Mouse (Mus musculus): ENCODE measurements around the gene Gm43518.

Gene Gm43518

GRCm38 (mm10) chr5:123927118-123927517 lies at the start of gene Gm43518:
Gm43518 (plus strand) TSS chr5:123927418.
- no peak for DNase-seq (ENCODE audit: extremely low spot score, low spot score)

GRCm38 (mm10) chr5:123878056-123878455 lies 49.2 kb upstream of the Gm43518 start:
- no peak for DNase-seq (ENCODE audit: extremely low spot score, low spot score)

DNA sequence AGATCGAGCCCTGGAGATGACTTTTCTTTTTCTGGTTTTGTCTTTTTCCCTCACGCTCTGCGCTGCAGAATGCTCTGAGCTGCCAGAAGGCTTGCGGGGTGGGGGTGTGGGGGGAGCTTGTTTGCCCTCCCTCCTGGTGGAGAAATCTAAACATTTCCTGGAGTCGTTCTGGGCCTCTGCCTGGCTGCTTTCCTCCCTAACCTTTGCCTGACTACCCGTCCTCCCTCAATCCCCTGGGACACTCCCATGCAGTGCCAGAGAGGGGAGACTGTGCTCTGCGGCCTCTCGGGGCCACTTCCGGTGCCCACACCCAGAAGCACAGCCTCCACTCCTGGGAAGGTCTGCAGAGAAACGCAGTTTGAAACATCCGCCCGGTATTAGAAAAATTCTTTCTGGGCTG lies 47.3 kb upstream of the Gm43518 start, which contains the start of gene Hcar1:
Gene Hcar1 (minus strand): TSS at position 93 of the 400 bp plus-strand sequence.
- no peak for DNase-seq (ENCODE audit: extremely low spot score, low spot score)

GRCm38 (mm10) chr5:123880778-123881177 lies 46.4 kb upstream of the Gm43518 start:
- DNase-seq (ENCODE audit: extremely low spot score, low spot score), result no peak

- no peak for DNase-seq (ENCODE audit: extremely low spot score, low spot score)
Observed at GRCm38 (mm10) chr5:123883891-123884290, 43.3 kb upstream of the Gm43518 start.

DNA sequence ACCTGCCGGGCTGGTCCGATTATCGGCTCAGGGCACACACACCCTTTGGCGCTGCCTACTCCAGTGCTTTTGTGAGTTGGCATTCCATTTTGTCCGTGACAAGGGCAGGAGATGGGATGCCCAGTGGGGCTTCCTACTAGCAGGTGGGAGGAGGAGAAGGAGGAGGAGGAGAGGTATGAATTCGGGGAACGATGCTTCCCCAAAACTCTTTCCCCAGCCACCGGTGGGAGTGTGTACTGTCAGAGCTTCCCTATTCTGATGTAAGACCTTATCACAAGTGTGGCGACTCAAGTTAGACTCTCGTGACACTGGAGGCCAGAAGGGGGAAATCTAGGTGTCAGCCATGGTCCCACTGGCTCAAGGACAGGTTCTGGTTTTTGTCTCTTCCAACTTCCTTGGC lies 42.9 kb upstream of the Gm43518 start:
- DNase-seq (ENCODE audit: extremely low spot score, low spot score), result no peak

GRCm38 (mm10) chr5:123886365-123886764 lies 40.9 kb upstream of the Gm43518 start:
- no peak for DNase-seq (ENCODE audit: extremely low spot score, low spot score)

DNA sequence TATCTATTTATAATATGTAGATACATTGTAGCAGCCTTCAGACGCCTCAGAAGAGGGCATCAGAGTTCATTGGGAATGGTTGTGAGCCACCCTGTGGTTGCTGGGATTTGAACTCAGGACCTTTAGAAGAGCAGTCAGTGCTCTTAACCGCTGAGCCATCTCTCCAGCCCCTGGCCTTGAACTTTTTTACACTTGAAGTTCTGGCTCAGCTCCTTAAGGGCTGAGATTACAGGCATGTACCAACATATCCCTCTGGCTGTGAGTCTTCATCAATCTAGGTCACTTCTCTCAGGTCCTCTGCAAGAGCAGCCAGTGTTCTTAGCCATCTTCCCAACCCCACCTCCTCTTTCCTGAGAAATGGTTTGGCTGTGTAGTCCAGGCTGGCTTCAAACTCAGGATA lies 36.9 kb upstream of the Gm43518 start:
- no peak for DNase-seq (ENCODE audit: extremely low spot score, low spot score)

DNA sequence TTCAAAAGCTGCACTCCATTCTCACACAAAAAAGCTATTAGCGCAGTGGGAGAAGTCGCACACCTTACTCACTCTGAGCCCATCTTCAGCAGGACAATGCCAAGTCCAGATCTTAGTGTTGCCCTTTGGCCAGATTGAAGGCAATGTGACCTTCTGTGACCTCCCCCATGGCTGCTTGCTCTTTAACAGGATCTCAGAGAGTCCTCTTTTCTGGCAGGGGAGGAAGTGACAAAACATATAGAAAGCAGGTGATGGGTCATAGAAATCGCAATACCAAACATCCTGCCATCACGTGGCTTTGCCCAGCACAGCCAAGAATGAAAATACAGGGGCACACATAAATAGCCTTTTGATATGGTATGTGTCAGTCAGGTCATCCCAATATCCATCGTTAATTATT lies 36.2 kb upstream of the Gm43518 start:
- DNase-seq (ENCODE audit: extremely low spot score, low spot score), result no peak

GRCm38 (mm10) chr5:123891669-123892068 lies 35.5 kb upstream of the Gm43518 start:
- DNase-seq (ENCODE audit: extremely low spot score, low spot score), result no peak

DNA sequence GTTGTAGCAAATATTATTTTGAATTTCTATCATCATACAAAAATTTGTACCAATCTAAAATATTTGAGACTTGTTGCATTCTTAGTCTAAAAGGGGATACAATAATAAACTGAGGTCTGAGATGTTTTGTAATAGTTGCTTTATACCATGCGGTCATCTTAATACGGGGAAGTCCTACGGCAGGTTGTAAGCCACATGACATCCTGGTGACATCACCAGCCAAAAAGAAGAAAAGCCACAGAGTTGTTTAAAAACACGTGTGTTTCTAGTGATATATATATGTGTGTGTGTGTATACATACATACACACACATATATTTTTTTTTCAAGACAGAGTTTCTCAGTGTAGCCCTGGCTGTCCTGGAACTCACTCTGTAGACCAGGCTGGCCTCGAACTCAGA lies 33.7 kb upstream of the Gm43518 start:
- DNase-seq (ENCODE audit: extremely low spot score, low spot score), result no peak

GRCm38 (mm10) chr5:123896395-123896794 lies 30.8 kb upstream of the Gm43518 start:
- DNase-seq (ENCODE audit: extremely low spot score, low spot score), result no peak

DNA sequence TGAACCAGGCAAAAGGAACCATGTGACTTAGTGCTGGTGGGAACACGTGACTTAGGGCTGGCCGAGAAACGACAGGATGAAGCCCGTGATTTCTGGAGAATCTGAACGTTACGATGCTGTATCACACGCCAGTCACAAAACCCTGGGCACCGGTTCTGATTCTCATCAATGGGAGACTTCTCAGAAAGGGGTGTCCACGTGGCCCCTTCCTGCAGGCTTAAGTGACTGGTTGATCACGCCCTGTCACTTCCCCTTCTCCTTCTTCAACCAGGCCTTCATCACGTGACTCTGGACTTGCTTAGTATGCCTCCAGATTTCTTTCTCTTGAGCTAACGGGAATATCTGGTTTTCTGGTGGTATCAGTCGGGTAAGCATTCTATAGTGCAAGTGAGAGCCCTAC lies 29.9 kb upstream of the Gm43518 start:
- DNase-seq (ENCODE audit: extremely low spot score, low spot score), result no peak

DNA sequence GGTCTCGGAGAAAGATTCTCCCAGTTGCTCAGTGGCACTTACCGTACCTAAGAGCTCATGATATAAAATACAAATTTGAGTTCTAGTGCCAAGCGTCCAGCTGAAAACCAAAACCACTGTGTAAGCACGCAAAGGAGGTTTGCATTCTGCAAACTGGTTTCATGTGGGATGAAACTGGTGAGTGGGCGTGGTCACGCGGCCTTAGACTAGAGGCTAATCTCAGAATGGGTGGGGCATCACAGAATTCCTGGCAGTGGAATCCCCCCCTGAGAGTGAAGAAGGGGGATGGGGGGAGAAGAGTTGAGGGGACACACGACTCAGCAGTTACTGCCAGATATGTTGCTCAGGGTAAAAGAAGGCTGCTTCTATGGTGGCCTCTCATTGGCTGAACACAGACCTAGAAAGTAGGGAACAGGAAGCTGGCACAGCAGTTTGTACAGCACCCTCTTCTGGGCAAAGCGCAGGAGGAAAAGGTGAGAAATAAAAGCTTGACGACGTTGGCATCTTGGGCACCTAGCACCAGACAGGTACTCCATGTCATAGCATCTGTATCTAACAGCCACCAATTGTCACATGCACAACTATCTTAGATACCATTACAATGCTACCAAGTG lies 23.1 kb upstream of the Gm43518 start:
- no peak for DNase-seq (ENCODE audit: extremely low spot score, low spot score)

DNA sequence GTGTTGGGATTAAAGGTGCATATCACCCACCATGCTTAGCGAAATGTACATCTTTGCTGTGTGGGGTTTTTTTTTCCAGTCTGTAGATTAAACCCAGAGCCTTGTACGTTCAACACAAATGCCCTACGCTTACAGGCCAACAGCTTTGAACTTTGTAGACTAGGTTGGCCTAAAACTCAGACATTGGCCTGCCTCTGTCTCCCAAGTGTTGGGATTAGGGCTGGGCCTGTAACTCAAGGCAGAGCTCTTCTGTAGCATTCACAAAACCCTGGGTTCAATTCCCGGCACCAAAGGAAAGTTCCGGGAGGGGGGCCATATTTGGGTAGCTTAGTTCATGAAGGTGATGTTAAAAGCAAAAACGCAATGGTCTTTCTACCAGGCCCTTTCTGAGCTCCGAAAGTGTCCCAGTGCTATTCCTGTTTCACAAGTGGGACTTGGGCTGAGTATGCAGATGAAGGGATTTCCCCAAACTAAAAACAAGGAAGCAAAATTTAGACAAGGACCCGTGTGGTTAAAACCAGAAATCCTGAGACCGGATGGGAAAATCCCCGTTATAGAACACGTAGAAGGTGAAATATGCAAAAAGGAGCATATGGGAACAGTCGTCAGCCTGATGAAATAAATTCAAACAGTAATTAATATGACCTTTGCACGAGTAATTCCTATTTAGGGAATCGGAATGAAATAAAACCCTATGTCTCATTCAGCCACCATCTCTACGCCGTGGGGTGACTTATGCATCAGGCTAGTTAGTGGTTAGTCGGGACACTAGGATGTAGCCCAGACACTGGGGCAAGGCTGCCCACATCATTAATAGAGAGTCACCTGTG lies 20.9 kb upstream of the Gm43518 start:
- DNase-seq (ENCODE audit: extremely low spot score, low spot score), result no peak

DNA sequence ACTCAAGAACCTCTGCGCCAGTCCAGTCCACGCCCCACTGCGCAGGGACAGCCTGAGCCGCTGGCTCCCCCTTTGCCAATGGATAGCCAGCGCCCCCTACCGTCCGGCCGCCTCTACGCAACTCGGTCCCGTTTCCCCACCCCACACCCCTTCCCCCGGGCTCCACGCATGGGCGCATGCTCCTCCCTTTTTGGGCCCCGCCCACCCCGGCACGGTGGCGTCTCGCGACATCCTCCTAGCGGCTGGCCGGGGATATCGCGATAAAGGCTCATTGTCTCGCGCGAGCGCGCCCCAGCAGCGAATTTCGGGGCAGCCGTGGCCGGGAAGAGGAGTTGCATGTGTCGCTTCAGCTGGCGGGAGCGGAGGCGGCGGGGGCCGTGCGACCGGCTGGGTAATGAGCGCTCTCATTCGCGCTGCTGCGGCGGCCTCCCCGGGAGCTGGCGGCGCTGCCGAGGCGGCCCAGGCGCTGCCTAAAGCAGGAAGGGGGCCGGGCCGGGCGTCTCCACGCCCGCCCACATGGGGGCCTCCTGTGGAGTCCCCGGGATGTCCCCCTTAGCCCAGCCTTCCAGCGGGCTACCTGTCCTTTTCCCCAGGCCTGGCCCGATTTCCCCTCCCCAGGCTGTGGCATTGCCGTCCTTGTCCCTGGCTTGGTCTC lies 20.1 kb upstream of the Gm43518 start, which contains the start of gene Denr:
Gene Denr (plus strand): TSS at position 200 of the 655 bp plus-strand sequence.
- peak; percentile 100 for DNase-seq (ENCODE audit: extremely low spot score, low spot score)

GRCm38 (mm10) chr5:123907631-123907977 lies 19.6 kb upstream of the Gm43518 start:
- DNase-seq (ENCODE audit: extremely low spot score, low spot score), result no peak

- no peak for DNase-seq (ENCODE audit: extremely low spot score, low spot score)
Observed at GRCm38 (mm10) chr5:123914852-123915251, 12.4 kb upstream of the Gm43518 start.

DNA sequence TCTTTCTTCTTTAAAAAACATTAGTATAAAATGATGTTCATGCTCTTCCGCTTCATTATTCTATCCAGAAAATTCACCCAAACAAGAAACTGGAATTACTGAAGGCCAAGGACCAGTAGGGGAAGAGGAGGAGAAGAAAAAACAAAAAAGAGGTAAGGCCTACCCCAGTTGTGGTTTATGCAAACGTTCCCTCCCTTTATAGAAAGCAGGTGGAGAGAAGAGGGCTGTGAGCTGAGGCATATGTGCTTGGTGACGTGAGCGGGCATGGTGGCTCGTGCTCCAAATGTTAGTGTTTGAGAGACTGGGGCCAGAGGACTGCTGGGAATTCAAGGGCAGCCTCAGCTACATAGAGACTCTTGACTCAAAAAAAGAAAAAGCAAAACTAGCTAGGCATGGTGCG lies 5.1 kb upstream of the Gm43518 start:
- no peak for DNase-seq (ENCODE audit: extremely low spot score, low spot score)

- DNase-seq (ENCODE audit: extremely low spot score, low spot score), result peak; percentile 93
Observed at GRCm38 (mm10) chr5:123930508-123930989, 3.3 kb downstream of the Gm43518 start, which contains the start of gene Ccdc62. Ccdc62 (plus strand) TSS chr5:123930679.

- DNase-seq (ENCODE audit: extremely low spot score, low spot score), result no peak
Observed at GRCm38 (mm10) chr5:123931131-123931530, 3.9 kb downstream of the Gm43518 start.

GRCm38 (mm10) chr5:123932927-123933326 lies 5.7 kb downstream of the Gm43518 start:
- no peak for DNase-seq (ENCODE audit: extremely low spot score, low spot score)

Data from neural tube, embryonic 10.5 days (tissue).